ENCODE assay signal across 16 mouse cellular contexts in genomic region chr11:103033030-103033429, GRCm38 (mm10). TPM values are rescaled to one million over a fixed set of nuclear protein-coding genes. Genes with fewer than 3 reads are reported as not detected.
DNase-seq lines count a peak whose midpoint lies in the region; TF ChIP-seq lines count a peak whose summit lies in the region.
"Had no signal": no experiment of that assay in that cellular context is flagged by ENCODE, and none has a peak within 500 bp of the region (broad histone marks: within the 10 kb centered on the region; RNA-seq: fewer than 3 reads in every experiment).

No protein-coding gene starts in this region.

- TF ChIP-seq CTCF in bone marrow macrophage, adult 2 months (IDR thresholded peaks at IDR 0.05; ENCODE audit: low read depth, low read length): no peak
- no peak for TF ChIP-seq CTCF in olfactory bulb, adult 2 months (IDR thresholded peaks at IDR 0.05; ENCODE audit: insufficient read depth, low read depth, low read length)

- peak overlapping the region; percentile 36 for H3K27ac ChIP-seq in bone marrow macrophage, adult 2 months (ENCODE audit: insufficient read depth, low read depth, low read length)
- H3K27ac ChIP-seq in olfactory bulb, adult 2 months (ENCODE audit: insufficient read depth, low read depth, low read length): peak overlapping the region; percentile 89
- H3K27ac ChIP-seq: embryonic facial prominence, embryonic 13.5 days; hindbrain, embryonic 12.5 days; midbrain, embryonic 12.5 days had no signal

- 16% methylated on average over 3 of the region's 3 CpGs for WGBS in olfactory bulb, adult 2 months

- H3K4me1 ChIP-seq in bone marrow macrophage, adult 2 months (ENCODE audit: control insufficient read depth, insufficient read depth, low read length): peaks cover 40% of the 10 kb centered on the region
- peaks cover 44% of the 10 kb centered on the region for H3K4me1 ChIP-seq in olfactory bulb, adult 2 months (ENCODE audit: control insufficient read depth, insufficient read depth, low read length)

- no peak overlapping the region for H3K4me3 ChIP-seq in bone marrow macrophage, adult 2 months (ENCODE audit: insufficient read depth, low read length)
- H3K4me3 ChIP-seq in olfactory bulb, adult 2 months (ENCODE audit: insufficient read depth, low read depth, low read length): no peak overlapping the region
- H3K4me3 ChIP-seq: embryonic facial prominence, embryonic 13.5 days; hindbrain, embryonic 12.5 days; midbrain, embryonic 12.5 days had no signal

- no peak for TF ChIP-seq POLR2A in bone marrow macrophage, adult 2 months (IDR thresholded peaks at IDR 0.05; ENCODE audit: borderline replicate concordance, low read depth, low read length)
- no peak for TF ChIP-seq POLR2A in olfactory bulb, adult 2 months (IDR thresholded peaks at IDR 0.05; ENCODE audit: insufficient read depth, low read depth, low read length)

- peak; percentile 57 to 70 for DNase-seq in adrenal gland, adult (ENCODE audit: inconsistent age in 2 of 2, low spot score in 1 of 2)
- DNase-seq in adrenal gland, postnatal 25 days: no peak
- DNase-seq in layer of hippocampus, postnatal 10 days (ENCODE audit: low spot score in 2 of 2): peak; percentile 51 to 54
- DNase-seq in layer of hippocampus, postnatal 25 days (ENCODE audit: extremely low spot score in 1 of 2, low spot score in 1 of 2): no peak
- no peak for DNase-seq in urinary bladder, postnatal 4 days (ENCODE audit: low spot score in 2 of 2)
- DNase-seq in kidney, adult 11 months: no peak
- DNase-seq: cerebellum, postnatal 14 days; forebrain, postnatal 0 days; kidney, adult 18-20 months; lung, adult 18-20 months; thymus, adult 18-20 months had no signal

RNA-seq across cellular contexts. Expression of gene Dcakd, which starts 4.9 kb away (rescaled TPM):
- 73.0 and 82.7 TPM in 2 replicates for total RNA-seq in adrenal gland, postnatal 25 days (2021)
- total RNA-seq in layer of hippocampus, postnatal 10 days (2021): 100 to 1,000 TPM; 117 to 118 TPM
- total RNA-seq in layer of hippocampus, postnatal 25 days (2021): 100 to 1,000 TPM; 106 to 109 TPM
- polyA plus RNA-seq in bone marrow macrophage, adult 2 months (2012; ENCODE audit: insufficient read depth, insufficient read length, missing spikeins): 40.9 and 43.2 TPM in 2 replicates
- not detected in 2 replicates for polyA plus RNA-seq in olfactory bulb, adult 2 months (2012; ENCODE audit: insufficient read depth, insufficient read length, low replicate concordance, missing spikeins)

RNA-seq across cellular contexts. Expression of gene Nmt1, which starts 5.0 kb away (rescaled TPM):
- 103 and 104 TPM in 2 replicates for total RNA-seq in adrenal gland, postnatal 25 days (2021)
- 10 to 100 TPM; 79.7 to 87.3 TPM for total RNA-seq in layer of hippocampus, postnatal 10 days (2021)
- total RNA-seq in layer of hippocampus, postnatal 25 days (2021): 100 to 1,000 TPM; 153 to 166 TPM
- 69.2 and 82.6 TPM in 2 replicates for polyA plus RNA-seq in bone marrow macrophage, adult 2 months (2012; ENCODE audit: insufficient read depth, insufficient read length, missing spikeins)
- polyA plus RNA-seq in olfactory bulb, adult 2 months (2012; ENCODE audit: insufficient read depth, insufficient read length, low replicate concordance, missing spikeins): 557 TPM in 1 of 2 replicates, not detected in the other

Comparison
In these comparisons a context has a peak if more than half of its experiments do, and no peak if none do; other contexts are left out.
1. DNase-seq: peak in adrenal gland, adult (2 of 2) and layer of hippocampus, postnatal 10 days (2 of 2); none in adrenal gland, postnatal 25 days (single experiment), layer of hippocampus, postnatal 25 days (0 of 2), urinary bladder, postnatal 4 days (0 of 2) and kidney, adult 11 months (single experiment).